Mouse (Mus musculus) Muller cell, postnatal 12 days (primary cell): ENCODE measurements around the gene Cpt1c.
A peak's percentile ranks its signal among the peaks of the same experiment; 100 is the strongest.

Experiments
- DNase-seq: peaks from one replicate; pipeline ENCODE4 v3.0.0-alpha.2; 2015; ENCODE audit errors: inconsistent ontology term

The Cpt1c gene

GRCm38 (mm10) chr7:44999753-45000152 is 25.1 kb upstream of the Cpt1c start:
- no peak for DNase-seq

DNA sequence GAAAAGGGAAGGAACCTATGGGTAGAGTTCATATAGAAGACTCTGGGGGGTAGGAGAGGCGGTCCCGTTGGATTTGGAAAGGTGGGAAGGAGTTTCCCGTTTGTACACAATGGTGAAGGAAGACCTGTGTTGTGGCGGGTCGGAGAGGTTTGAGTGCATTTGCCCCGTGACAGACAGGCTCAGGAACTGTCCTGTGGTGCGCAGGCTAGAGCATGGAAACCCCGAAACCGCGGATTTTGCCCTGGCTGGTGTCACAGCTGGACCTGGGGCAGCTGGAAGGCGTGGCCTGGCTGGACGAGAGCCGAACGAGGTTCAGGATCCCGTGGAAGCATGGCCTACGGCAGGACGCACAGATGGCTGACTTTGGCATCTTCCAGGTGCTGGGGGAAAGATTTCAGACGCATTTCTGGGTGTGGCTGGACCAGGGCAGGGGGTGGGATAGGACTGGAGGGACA is 23.9 kb upstream of the Cpt1c start, which contains the start of gene Bcl2l12:
Gene Bcl2l12 (minus strand): TSS at position 212 of the 455 bp plus-strand sequence.
- DNase-seq: peak; percentile 68

DNA sequence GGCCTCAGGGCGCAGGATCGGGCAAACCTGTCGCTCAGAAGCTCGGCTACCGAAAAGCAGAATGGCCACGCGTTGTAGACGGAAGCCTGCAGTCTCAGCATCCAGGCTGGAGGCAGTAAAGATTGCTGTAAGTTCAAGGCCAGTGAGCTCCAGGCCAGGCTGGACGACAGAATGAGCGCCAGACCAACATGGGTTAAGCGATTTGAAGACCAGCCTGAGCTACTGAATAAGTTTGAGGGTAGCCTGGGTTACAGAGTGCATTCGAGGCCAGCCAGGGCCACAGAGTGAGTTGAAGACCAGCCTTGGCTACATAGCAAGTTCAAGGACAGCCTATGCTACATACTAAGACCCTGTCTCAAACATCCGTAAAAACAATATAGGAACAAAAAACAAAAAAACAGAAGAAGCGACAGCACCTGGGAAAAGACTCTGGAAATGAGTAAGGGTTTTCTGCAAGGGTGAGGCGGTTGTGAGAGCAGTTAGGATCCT is 23.3 kb upstream of the Cpt1c start:
- no peak for DNase-seq

DNA sequence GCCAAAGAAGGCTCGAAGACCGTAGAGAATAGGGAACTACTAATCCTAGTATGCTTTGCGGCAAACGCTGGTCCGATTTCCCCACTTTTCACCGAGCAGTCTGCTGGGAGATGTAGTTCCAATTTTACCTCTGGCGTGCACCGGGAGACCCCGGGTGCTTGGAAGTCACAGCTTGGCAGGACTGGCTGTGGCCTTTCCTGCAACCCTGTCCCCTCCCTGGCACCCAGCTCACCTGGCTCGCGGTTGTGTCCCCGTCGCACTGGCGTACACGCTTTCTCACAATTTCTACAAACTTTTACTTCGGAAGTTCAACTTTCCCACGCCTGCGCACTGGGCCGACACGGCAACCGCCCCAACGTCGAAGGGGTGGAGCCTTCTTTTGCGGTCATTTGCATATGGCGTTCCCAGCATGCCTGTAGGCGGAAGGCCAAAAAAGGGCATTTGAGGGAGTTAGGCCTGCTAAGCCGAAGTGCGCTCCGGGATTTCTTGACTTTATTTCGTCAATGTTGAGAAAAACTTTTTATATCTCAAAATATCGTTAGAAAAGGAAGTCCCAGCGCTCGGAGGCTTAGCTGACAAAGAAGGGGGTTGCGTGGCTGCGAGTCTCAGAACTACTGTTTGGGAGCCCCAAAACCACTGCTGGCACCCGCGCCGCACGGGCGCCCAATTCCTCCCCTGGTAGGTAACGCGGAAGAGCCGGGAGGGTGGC is 22.7 kb upstream of the Cpt1c start, which contains the start of gene Irf3:
Gene Irf3 (plus strand): TSS at position 418 of the 709 bp plus-strand sequence.
- peak; percentile 96 for DNase-seq

GRCm38 (mm10) chr7:44996672-44997071 is 22.0 kb upstream of the Cpt1c start:
- DNase-seq: no peak

- no peak for DNase-seq
These were observed 12.4 kb upstream of the Cpt1c start for GRCm38 (mm10) chr7:44986879-44987718.

GRCm38 (mm10) chr7:44986192-44986878 is 11.7 kb upstream of the Cpt1c start, which contains the start of gene Prmt1:
Gene Prmt1, minus strand, starts transcription at chr7:44986568.
- peak; percentile 99 for DNase-seq

DNA sequence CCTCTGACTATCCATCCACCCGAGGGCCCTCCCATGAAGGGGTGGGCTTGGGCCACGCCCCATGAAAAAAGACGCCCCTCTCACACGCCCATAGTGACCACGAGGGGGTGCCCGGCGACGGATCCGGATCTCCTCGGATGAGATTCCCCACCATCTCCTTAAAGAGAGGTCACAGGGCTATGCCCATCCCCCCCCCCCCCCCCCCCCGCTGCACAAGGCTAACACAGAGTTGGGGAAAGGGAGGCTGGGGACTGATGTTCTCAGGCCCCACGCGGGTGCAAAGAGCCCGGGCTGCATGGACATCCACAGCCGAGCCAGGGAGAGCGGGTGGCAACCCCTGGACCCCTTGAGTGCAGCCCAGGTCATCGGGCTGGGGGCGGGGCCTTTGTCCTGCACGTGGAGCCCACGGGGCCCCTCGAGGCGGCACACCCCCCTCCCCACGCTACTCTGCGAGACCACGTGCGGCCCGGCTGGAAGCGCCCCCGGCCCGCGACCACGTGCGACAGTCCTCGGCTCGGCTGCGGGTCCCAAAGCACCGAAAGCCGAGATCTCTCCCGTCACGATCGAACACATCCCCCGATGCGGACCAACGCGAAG is 11.0 kb upstream of the Cpt1c start:
- peak; percentile 88 for DNase-seq

- DNase-seq: no peak
These were observed 10.1 kb upstream of the Cpt1c start for GRCm38 (mm10) chr7:44984833-44985164.

DNA sequence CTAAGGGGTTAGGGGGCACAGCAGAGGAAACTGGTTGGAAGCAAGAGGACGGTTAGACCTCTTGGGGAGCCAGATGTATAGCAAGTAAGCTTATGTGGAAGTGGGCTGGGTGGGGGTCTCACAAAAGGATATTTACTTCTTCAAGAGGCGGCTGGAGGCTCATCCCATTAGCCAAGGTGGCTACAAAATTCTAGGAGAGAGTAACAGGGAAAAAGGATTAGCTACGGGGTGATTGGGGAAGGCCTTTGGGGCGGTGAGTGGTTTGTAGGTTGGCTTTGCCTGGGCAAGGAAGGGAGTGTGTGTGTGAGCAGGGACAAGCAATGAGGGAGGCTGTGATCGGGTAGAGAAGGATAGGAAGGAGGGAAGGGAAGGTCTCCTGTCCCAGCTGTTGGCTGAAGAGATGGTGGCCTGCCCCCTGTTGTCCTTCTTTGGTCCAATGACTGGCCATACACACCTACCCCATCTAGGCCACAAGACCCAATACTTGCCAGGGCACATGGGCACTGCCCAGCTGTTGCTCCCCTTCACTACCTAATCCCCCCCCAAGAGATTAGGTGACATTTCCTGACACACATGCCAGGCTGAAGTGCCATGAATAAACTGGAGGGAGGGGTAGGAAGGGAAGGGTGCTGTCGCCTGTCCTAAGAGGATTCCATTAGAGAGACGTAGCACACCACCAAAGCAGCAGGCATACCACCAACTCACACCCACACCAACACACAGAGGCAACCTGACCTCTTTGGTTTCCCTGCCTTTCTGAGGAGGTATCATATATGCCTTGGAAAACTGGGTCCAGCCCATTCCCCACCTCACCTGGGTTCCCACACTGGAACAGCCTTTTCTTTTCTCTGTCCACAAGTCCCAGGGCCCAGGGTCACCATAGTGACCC is 9.5 kb upstream of the Cpt1c start:
- no peak for DNase-seq

DNA sequence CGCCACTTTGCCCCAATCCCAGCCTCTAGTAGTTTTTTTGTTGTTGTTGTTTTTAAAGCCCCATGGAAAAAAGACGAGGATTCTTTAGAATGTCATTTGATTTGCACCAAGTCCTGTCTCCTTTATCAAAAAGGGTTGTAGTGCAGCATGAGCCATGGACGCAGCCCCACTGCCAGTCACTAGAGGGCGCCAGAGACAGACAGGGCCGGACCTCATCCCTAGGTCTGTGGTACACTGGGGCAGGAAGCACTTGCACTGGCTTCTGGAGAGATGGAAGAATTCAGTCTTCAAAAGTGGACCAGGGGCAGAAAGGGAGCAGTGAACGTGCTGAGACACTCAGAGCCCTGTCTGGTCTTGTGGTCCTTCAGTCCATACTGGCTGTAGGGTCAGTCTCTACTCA is 8.4 kb upstream of the Cpt1c start:
- DNase-seq: peak; percentile 73

DNA sequence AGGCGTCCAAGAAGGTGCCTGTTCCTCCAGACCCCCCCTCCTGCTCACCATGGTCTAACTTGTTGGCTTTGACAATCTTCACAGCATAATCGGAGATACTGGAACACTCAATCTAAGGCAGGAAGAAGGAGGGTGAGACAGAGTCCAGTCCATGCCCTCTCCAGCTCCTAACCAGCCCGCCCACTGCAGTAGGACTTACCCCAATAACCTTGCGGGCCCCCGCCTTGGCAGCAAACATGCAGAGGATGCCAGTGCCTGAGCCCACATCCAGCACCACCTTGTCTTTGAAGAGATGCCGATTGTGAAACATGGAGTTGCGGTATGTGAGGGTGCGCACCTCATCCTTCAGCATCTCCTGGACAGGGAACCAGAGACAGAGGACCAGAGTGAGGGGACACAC is 6.9 kb upstream of the Cpt1c start:
- no peak for DNase-seq

GRCm38 (mm10) chr7:44978300-44978699 is 3.6 kb upstream of the Cpt1c start:
- no peak for DNase-seq

DNA sequence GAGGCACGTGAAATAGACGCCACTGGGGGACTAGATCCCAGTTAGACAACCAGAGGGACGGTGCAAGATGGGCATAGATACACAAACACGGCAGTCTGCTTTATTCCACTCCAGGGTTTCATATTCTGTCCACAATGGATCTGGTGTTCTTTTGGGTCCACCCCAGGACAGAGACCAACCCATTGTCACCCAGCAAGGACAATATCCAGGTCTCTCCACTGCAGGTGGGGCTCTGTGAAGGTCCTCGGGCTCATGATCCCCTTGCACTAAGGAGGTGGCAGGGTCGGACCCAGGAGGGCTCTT is 417 bp upstream of the Cpt1c start:
- no peak for DNase-seq

- no peak for DNase-seq
These were observed 1.1 kb downstream of the Cpt1c start for GRCm38 (mm10) chr7:44973415-44974130.

- no peak for DNase-seq
These were observed 3.5 kb downstream of the Cpt1c start for GRCm38 (mm10) chr7:44971142-44971541.

GRCm38 (mm10) chr7:44970231-44970691 is 4.4 kb downstream of the Cpt1c start:
- DNase-seq: peak; percentile 90

DNA sequence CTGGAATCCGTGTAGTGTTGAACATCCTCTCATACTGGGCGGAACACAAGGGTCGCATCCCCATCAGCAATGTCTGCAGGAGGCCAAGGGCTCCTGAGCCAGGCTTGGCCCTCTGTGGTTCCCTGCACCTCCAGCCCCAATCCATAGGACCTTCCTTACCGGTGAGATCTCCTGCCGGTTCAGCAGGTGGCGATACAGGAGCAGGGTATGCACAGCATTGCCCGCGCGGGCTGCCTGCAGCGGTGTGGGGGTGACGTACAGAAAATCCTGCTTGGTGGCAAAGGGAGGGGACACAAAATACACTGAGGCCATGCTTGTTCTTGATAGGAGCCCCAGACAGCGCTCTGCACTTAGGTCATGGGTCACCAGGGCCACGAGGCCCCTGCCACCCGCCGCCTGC is 8.0 kb downstream of the Cpt1c start:
- no peak for DNase-seq

DNA sequence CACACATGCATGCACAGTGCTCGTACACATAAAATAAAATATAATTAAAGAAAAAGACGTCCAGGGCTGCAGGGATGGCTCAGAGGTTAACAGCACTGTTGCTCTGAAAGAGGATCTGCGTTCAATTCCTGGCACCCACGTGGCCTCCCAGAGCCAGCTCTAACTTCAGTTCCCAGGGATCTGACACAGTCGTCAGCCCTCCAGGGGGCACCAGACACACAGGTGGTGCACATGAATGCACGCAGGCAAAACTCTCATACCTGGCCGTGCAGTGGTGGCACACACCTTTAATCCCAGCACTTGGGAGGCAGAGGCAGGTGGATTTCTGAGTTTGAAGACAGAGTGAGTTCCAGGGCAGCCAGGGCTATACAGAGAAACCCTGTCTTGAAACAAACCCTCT is 8.7 kb downstream of the Cpt1c start:
- no peak for DNase-seq

GRCm38 (mm10) chr7:44964990-44965389 is 9.7 kb downstream of the Cpt1c start:
- no peak for DNase-seq
